Mouse (Mus musculus): ENCODE measurements around the gene Skap1.

GRCm38 (mm10) chr11:96666924-96667323 lies 202.5 kb downstream of the Skap1 start:
- TF ChIP-seq POLR2A (IDR thresholded peaks at IDR 0.05; ENCODE audit: extremely low read depth, insufficient read depth, low read length) (no peak), CTCF (IDR thresholded peaks at IDR 0.05; ENCODE audit: extremely low read depth, insufficient read depth, low read length) (no peak)
